Mouse (Mus musculus): Measurements from ENCODE around the gene Mtrr. TPM values are rescaled to one million over a fixed set of nuclear protein-coding genes. Genes with fewer than 3 reads are reported as not detected.
A peak's percentile ranks its signal among the peaks of the same experiment; 100 is the strongest.
"Not testable (repeated sequence)": the region's sequence is repeated elsewhere in the genome, so short reads cannot be mapped to it uniquely, and the experiment has no call there.

Gene Mtrr
- polyA plus RNA-seq, 1 experiment, result 7.8 TPM

- no peak overlapping the region for H3K4me3 ChIP-seq (replicated peaks; ENCODE audit: extremely low read depth, low read depth, low read length)
- H3K4me1 ChIP-seq (ENCODE audit: control insufficient read depth, insufficient read depth, low read length), result no peaks in the 10 kb centered on the region; the same call in 1 of the 2 replicates
- WGBS, result 68% methylated on average over 19 of the region's 19 CpGs
- no peak for DNase-seq
- TF ChIP-seq CTCF (IDR thresholded peaks at IDR 0.05; ENCODE audit: insufficient read depth, low read length), result no peak
- no peak for TF ChIP-seq POLR2A (IDR thresholded peaks at IDR 0.05; ENCODE audit: borderline replicate concordance, extremely low read depth, low read depth, low read length)
Measured at GRCm38 (mm10) chr13:68572247-68572646, 9.7 kb downstream of the Mtrr start.

GRCm38 (mm10) chr13:68569589-68570336 is 12.2 kb downstream of the Mtrr start:
- H3K4me3 ChIP-seq (replicated peaks; ENCODE audit: extremely low read depth, low read depth, low read length), result no peak overlapping the region
- H3K4me1 ChIP-seq (ENCODE audit: control insufficient read depth, insufficient read depth, low read length), result no peaks in the 10 kb centered on the region; the same call in 1 of the 2 replicates
- TF ChIP-seq CTCF (IDR thresholded peaks at IDR 0.05; ENCODE audit: insufficient read depth, low read length) (peak; percentile 55), POLR2A (IDR thresholded peaks at IDR 0.05; ENCODE audit: borderline replicate concordance, extremely low read depth, low read depth, low read length) (no peak)
- peak; percentile 33 for DNase-seq
- WGBS, result 58% methylated on average over 17 of the region's 17 CpGs

GRCm38 (mm10) chr13:68568548-68568947 is 13.4 kb downstream of the Mtrr start:
- Histone ChIP-seq H3K4me1 (ENCODE audit: control insufficient read depth, insufficient read depth, low read length) (no peaks in the 10 kb centered on the region; the same call in 1 of the 2 replicates), H3K4me3 (replicated peaks; ENCODE audit: extremely low read depth, low read depth, low read length) (no peak overlapping the region)
- TF ChIP-seq CTCF (IDR thresholded peaks at IDR 0.05; ENCODE audit: insufficient read depth, low read length), result no peak
- no peak for TF ChIP-seq POLR2A (IDR thresholded peaks at IDR 0.05; ENCODE audit: borderline replicate concordance, extremely low read depth, low read depth, low read length)
- DNase-seq, result no peak
- 95% methylated on average over 11 of the region's 11 CpGs for WGBS

DNA sequence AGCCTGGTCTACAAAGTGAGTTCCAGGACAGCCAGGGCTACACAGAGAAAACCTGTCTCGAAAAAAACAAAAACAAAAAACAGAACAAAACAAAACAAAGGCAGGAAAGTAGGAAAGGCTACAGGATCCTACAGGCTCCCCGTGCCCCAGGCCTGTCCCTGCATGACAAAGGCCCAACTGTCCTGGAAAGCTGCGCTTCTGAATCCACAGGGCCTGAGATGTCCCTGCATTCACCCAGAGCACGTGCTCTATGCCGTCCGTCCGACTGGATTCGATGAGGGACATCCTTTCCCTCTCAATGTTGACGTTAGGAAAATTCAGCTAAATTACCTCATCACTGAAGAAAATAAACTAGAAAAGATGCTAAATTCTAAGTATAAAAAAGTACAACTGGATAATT is 13.8 kb downstream of the Mtrr start:
- WGBS, result 96% methylated on average over 9 of the region's 9 CpGs
- no peaks in the 10 kb centered on the region; the same call in 1 of the 2 replicates for H3K4me1 ChIP-seq (ENCODE audit: control insufficient read depth, insufficient read depth, low read length)
- TF ChIP-seq POLR2A (IDR thresholded peaks at IDR 0.05; ENCODE audit: borderline replicate concordance, extremely low read depth, low read depth, low read length), result no peak
- no peak for TF ChIP-seq CTCF (IDR thresholded peaks at IDR 0.05; ENCODE audit: insufficient read depth, low read length)
- no peak overlapping the region for H3K4me3 ChIP-seq (replicated peaks; ENCODE audit: extremely low read depth, low read depth, low read length)
- DNase-seq, result no peak

- not testable (repeated sequence) for DNase-seq; H3K4me1 ChIP-seq (ENCODE audit: control insufficient read depth, insufficient read depth, low read length); H3K4me3 ChIP-seq (replicated peaks; ENCODE audit: extremely low read depth, low read depth, low read length)
- peak; percentile 38; the same call in 1 of the 2 replicates for TF ChIP-seq CTCF (IDR thresholded peaks at IDR 0.05; ENCODE audit: insufficient read depth, low read length)
- WGBS, result 25% methylated on average over 6 of the region's 6 CpGs
Measured at GRCm38 (mm10) chr13:68553391-68553790, 28.6 kb downstream of the Mtrr start.

Other genes with a start within 250 kb of the Mtrr start
- gene Fastkd3, start 85 bp upstream of the Mtrr start, polyA plus RNA-seq (2012; rRNA removed), result 7.7 and 8.5 TPM in 2 replicates
- gene 1700001L19Rik, start 15.3 kb upstream of the Mtrr start, polyA plus RNA-seq (2012; rRNA removed), result 0.94 and 1.7 TPM in 2 replicates